10 mouse cellular contexts compared by ENCODE assay signal in the genomic region with DNA sequence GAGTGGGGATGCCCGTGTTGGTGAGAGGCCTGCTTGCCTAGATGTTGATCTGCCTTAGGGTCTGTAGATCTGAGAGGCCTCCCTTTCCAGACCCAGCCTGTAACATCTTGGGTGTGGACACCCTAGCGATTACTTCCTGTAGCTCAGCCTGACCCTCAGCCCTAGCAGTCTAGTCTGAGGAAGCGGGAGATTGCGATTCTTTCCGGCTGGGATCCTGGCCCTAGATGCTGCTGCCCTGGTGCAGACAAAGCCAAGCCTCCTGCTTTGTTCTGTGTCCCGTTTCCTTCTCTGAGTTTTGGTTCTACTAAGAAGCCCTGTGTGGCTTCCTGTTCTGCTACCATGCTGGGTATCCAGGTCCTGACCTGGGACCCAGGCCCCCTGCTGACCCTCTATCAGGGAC.
DNase-seq lines count a peak whose midpoint lies in the region; ATAC-seq lines count a peak whose summit lies in the region.
"Had no signal": no experiment of that assay in that cellular context is flagged by ENCODE, and none has a peak within 500 bp of the region (broad histone marks: within the 10 kb centered on the region; RNA-seq: fewer than 3 reads in every experiment).

No protein-coding gene starts in this region.

- no peak overlapping the region for H3K9ac ChIP-seq in neural tube, embryonic 13.5 days
- H3K9ac ChIP-seq: embryonic facial prominence, embryonic 12.5 days had no signal

- H3K36me3 ChIP-seq in neural tube, embryonic 13.5 days: no peaks in the 10 kb centered on the region
- H3K36me3 ChIP-seq: embryonic facial prominence, embryonic 12.5 days had no signal

- H3K27me3 ChIP-seq in neural tube, embryonic 13.5 days: no peaks in the 10 kb centered on the region
- H3K27me3 ChIP-seq: embryonic facial prominence, embryonic 12.5 days had no signal

- H3K9me3 ChIP-seq in neural tube, embryonic 13.5 days: no peaks in the 10 kb centered on the region
- H3K9me3 ChIP-seq: embryonic facial prominence, embryonic 12.5 days had no signal

- H3K27ac ChIP-seq in neural tube, embryonic 13.5 days (replicated peaks): peak overlapping the region; percentile 49; the same call in 1 of the 2 replicates
- H3K27ac ChIP-seq: embryonic facial prominence, embryonic 12.5 days; left cerebral cortex, adult 2 months had no signal

- peaks cover 29% of the 10 kb centered on the region for H3K4me1 ChIP-seq in neural tube, embryonic 13.5 days (replicated peaks)

- 59% methylated on average over 6 of the region's 6 CpGs for WGBS in neural tube, embryonic 13.5 days

- H3K4me2 ChIP-seq in neural tube, embryonic 13.5 days: no peak overlapping the region
- H3K4me2 ChIP-seq: embryonic facial prominence, embryonic 12.5 days had no signal

- intact Hi-C loops in heart, postnatal 36 days (cut with DNase I): no loop called here

- no peak for DNase-seq in neural tube, embryonic 10.5 days (ENCODE audit: extremely low spot score, low spot score)
- DNase-seq in heart, postnatal 36 days: peak; percentile 49 to 52
- DNase-seq in lung, adult 18-20 months: peak; percentile 52 to 76
- DNase-seq in urinary bladder, adult 18-20 months (ENCODE audit: low spot score in 2 of 2): no peak
- DNase-seq in spleen, postnatal 36 days (ENCODE audit: low spot score in 2 of 2): no peak
- no peak for DNase-seq in urinary bladder, postnatal 36 days (ENCODE audit: low spot score in 2 of 2)
- DNase-seq: thymus, adult 18-20 months had no signal

- H3K4me3 ChIP-seq in neural tube, embryonic 13.5 days: no peak overlapping the region
- H3K4me3 ChIP-seq: embryonic facial prominence, embryonic 12.5 days; left cerebral cortex, adult 2 months had no signal

- no peak for ATAC-seq in neural tube, embryonic 13.5 days (ENCODE audit: low read depth)

Comparison
In these comparisons a context has a peak if more than half of its experiments do, and no peak if none do; other contexts are left out.
1. DNase-seq: peak in heart, postnatal 36 days (2 of 2) and lung, adult 18-20 months (2 of 2); none in neural tube, embryonic 10.5 days (single experiment), urinary bladder, adult 18-20 months (0 of 2), spleen, postnatal 36 days (0 of 2) and urinary bladder, postnatal 36 days (0 of 2).